Mouse (Mus musculus) CH12.LX (cell line): ENCODE measurements around the gene Eea1.

ENCODE experiments used
- CHD2 ChIP-seq: IDR thresholded peaks from 2 replicates; pipeline ENCODE4 v1.6.1; 2011; ENCODE audit warnings: low read length, improper control_type of control experiment
- CTCF ChIP-seq, 2 experiments: IDR thresholded peaks in 1 of 2; conservative IDR thresholded peaks in 1 of 2; 2 replicates each; pipeline ENCODE4 v1.5.1; 2011 to 2012; ENCODE audit warnings: low read depth in 2 of 2, low read length in 2 of 2, improper control_type of control experiment in 1 of 2, inconsistent platforms in 1 of 2, mild to moderate bottlenecking in 1 of 2, moderate library complexity in 1 of 2
- ELF1 ChIP-seq: IDR thresholded peaks from 2 replicates; pipeline ENCODE4 v1.6.1; 2014; ENCODE audit warnings: low read depth, mild to moderate bottlenecking, inconsistent platforms, low read length, improper control_type of control experiment
- MXI1 ChIP-seq: IDR thresholded peaks from 2 replicates; pipeline ENCODE4 v1.6.1; 2011; ENCODE audit warnings: mild to moderate bottlenecking, low read depth, low read length, improper control_type of control experiment
- POLR2A ChIP-seq: IDR thresholded peaks from 2 replicates; pipeline ENCODE4 v1.6.1; 2011; ENCODE audit warnings: low read depth, mild to moderate bottlenecking, improper control_type of control experiment, low read length
- POLR2AphosphoS2 ChIP-seq: IDR thresholded peaks from 2 replicates; pipeline ENCODE4 v1.6.1; 2011; ENCODE audit warnings: low read depth, low read length, improper control_type of control experiment
- SMC3 ChIP-seq: IDR thresholded peaks from 2 replicates; pipeline ENCODE4 v1.6.1; 2011; ENCODE audit warnings: low read depth, low read length, improper control_type of control experiment
- UBTF ChIP-seq: IDR thresholded peaks from 2 replicates; pipeline ENCODE4 v1.6.1; 2012; ENCODE audit warnings: low read depth, mild to moderate bottlenecking, inconsistent platforms, low read length, improper control_type of control experiment, moderate library complexity
- USF1 ChIP-seq: IDR thresholded peaks from 2 replicates; pipeline ENCODE4 v1.6.1; 2014; ENCODE audit warnings: low read depth, mild to moderate bottlenecking, inconsistent platforms, low read length, improper control_type of control experiment
- USF2 ChIP-seq: conservative IDR thresholded peaks from 2 replicates; pipeline ENCODE4 v1.6.1; 2011; ENCODE audit warnings: low read depth, low read length, improper control_type of control experiment

GRCm38 (mm10) chr10:95971942-95972341 lies 31.5 kb downstream of the Eea1 start:
- no peak for TF ChIP-seq MXI1
- no peak for TF ChIP-seq POLR2A
- no peak for TF ChIP-seq SMC3
- TF ChIP-seq UBTF: no peak
- TF ChIP-seq USF1: no peak
- TF ChIP-seq CHD2: no peak
- no peak for TF ChIP-seq USF2
- no peak for TF ChIP-seq CTCF (conservative IDR thresholded peaks at IDR 0.05 in 1 of 2, IDR thresholded peaks at IDR 0.05 in 1 of 2; ENCODE audit: low read depth in 2 of 2, low read length in 2 of 2)
- no peak for TF ChIP-seq POLR2AphosphoS2
- no peak for TF ChIP-seq ELF1
